Mouse (Mus musculus): ENCODE measurements around the gene Gm11096.

DNA sequence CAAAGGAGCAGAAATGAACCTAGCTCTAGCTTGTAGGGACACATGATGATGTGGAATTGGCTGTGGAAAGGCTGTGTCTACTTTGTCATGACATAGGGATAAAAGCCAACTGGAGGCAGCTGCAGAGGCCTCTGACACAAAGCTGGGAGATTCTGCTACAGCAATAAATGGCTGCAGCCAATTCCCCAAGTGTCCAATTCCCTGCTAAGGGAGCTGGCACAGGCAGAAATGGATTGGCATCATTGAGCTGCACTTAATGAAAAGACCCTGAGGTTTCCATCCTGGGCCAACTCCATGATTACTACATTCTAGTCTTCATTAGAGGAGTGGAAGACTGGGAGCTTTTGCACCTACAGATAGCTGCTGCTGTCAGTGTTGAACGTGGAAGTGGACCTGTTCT lies 44.8 kb downstream of the Gm11096 start:
- no peak for TF ChIP-seq GATA1 (IDR thresholded peaks at IDR 0.05; ENCODE audit: borderline replicate concordance, low read length)
- no peak for TF ChIP-seq FLI1 (IDR thresholded peaks at IDR 0.05; ENCODE audit: low read length)
